Mouse (Mus musculus) spleen, adult 12 weeks (tissue): ENCODE data around the gene Slc38a3.

Source experiments
- DNase-seq: peaks from one replicate; pipeline ENCODE4 v3.0.0; 2022; ENCODE audit warnings: low spot score

Gene Slc38a3

GRCm38 (mm10) chr9:107669480-107669945, at the start of gene Slc38a3:
Gene Slc38a3, minus strand, starts transcription at chr9:107669530.
- DNase-seq, result no peak

- DNase-seq, result no peak
Measured at GRCm38 (mm10) chr9:107716951-107717350, 47.6 kb upstream of the Slc38a3 start.

- no peak for DNase-seq
Measured at GRCm38 (mm10) chr9:107715632-107716031, 46.3 kb upstream of the Slc38a3 start.

GRCm38 (mm10) chr9:107714221-107714952, 45.1 kb upstream of the Slc38a3 start:
- no peak for DNase-seq

- peak; percentile 50 for DNase-seq
Measured at GRCm38 (mm10) chr9:107709697-107710483, 40.6 kb upstream of the Slc38a3 start, which contains the start of gene Sema3f. Gene Sema3f, minus strand, starts transcription at chr9:107710475.

- no peak for DNase-seq
Measured at GRCm38 (mm10) chr9:107709096-107709696, 39.9 kb upstream of the Slc38a3 start.

GRCm38 (mm10) chr9:107708439-107709095, 39.2 kb upstream of the Slc38a3 start:
- DNase-seq, result no peak

- DNase-seq, result no peak
Measured at GRCm38 (mm10) chr9:107707701-107708438, 38.5 kb upstream of the Slc38a3 start.

- no peak for DNase-seq
Measured at GRCm38 (mm10) chr9:107706781-107707211, 37.5 kb upstream of the Slc38a3 start.

- no peak for DNase-seq
Measured at GRCm38 (mm10) chr9:107703337-107704122, 34.2 kb upstream of the Slc38a3 start.

GRCm38 (mm10) chr9:107702606-107703185, 33.4 kb upstream of the Slc38a3 start:
- no peak for DNase-seq

GRCm38 (mm10) chr9:107701594-107701993, 32.3 kb upstream of the Slc38a3 start:
- DNase-seq, result no peak

- no peak for DNase-seq
Measured at GRCm38 (mm10) chr9:107700114-107700571, 30.8 kb upstream of the Slc38a3 start.

- no peak for DNase-seq
Measured at GRCm38 (mm10) chr9:107699376-107699980, 30.1 kb upstream of the Slc38a3 start.

- no peak for DNase-seq
Measured at GRCm38 (mm10) chr9:107698611-107699190, 29.4 kb upstream of the Slc38a3 start.

GRCm38 (mm10) chr9:107697811-107698521, 28.6 kb upstream of the Slc38a3 start:
- DNase-seq, result no peak

GRCm38 (mm10) chr9:107696845-107697610, 27.7 kb upstream of the Slc38a3 start:
- no peak for DNase-seq

GRCm38 (mm10) chr9:107696106-107696479, 26.8 kb upstream of the Slc38a3 start:
- DNase-seq, result no peak
